Mouse (Mus musculus) limb, embryonic 13.5 days (tissue): ENCODE measurements around the gene Dclre1a. TPM values are rescaled to one million over a fixed set of nuclear protein-coding genes. Genes with fewer than 3 reads are reported as not detected.

Experiments used
- ATAC-seq: fragments of 200-750 bp; cut with Nextera tagmentation; 2 replicates; pipeline ENCODE4 v1.8.0; 2017; ENCODE audit warnings: low read depth, moderate number of reproducible peaks, moderate TSS enrichment; ENCODE audit not compliant: low FRiP score
- H3K27ac ChIP-seq: fragments of 300-500 bp; sonication (generic); 2 replicates; pipeline ENCODE4 v1.5.1; 2015; ENCODE audit warnings: inconsistent platforms, mild to moderate bottlenecking, moderate library complexity
- H3K27me3 ChIP-seq: fragments of 300-500 bp; sonication (generic); 2 replicates; pipeline ENCODE4 v1.6.1; 2015; ENCODE audit warnings: mild to moderate bottlenecking, inconsistent platforms
- H3K36me3 ChIP-seq: fragments of 300-500 bp; sonication (generic); 2 replicates; pipeline ENCODE4 v1.6.1; 2015; ENCODE audit warnings: inconsistent platforms, mild to moderate bottlenecking, moderate library complexity
- H3K4me1 ChIP-seq: fragments of 300-500 bp; sonication (generic); 2 replicates; pipeline ENCODE4 v1.6.1; 2015; ENCODE audit warnings: inconsistent platforms
- H3K4me2 ChIP-seq: fragments of 300-500 bp; sonication (generic); replicated peaks from 2 replicates; pipeline ENCODE4 v1.6.1; 2015; ENCODE audit warnings: inconsistent platforms, mild to moderate bottlenecking, moderate library complexity
- H3K4me3 ChIP-seq: fragments of 300-500 bp; sonication (generic); 2 replicates; pipeline ENCODE4 v1.5.1; 2015; ENCODE audit warnings: moderate library complexity, mild to moderate bottlenecking, inconsistent platforms
- H3K9ac ChIP-seq: fragments of 300-500 bp; sonication (generic); 2 replicates; pipeline ENCODE4 v1.6.1; 2015; ENCODE audit warnings: mild to moderate bottlenecking, inconsistent platforms
- H3K9me3 ChIP-seq: fragments of 300-500 bp; sonication (generic); 2 replicates; pipeline ENCODE4 v1.6.1; 2016; ENCODE audit warnings: inconsistent platforms
- WGBS: fragments of 180-500 bp; shearing (Covaris S2); methylation state at CpG from one replicate; pipeline ENCODE4 v1.1.7; 2015; 5-methylcytosine and 5-hydroxymethylcytosine counted together
- polyA plus RNA-seq: library from polyadenylated mRNA; unstranded; fragments of >200 nt; fragmentation: Nextera tagmentation; extraction: Ambion mirVana; gene quantifications from 2 replicates; pipeline ENCODE4 v1.2.1, GENCODE M21; 2015

The Dclre1a gene
- polyA plus RNA-seq, 1 experiment from 2014 or later, result 22.1 TPM

DNA sequence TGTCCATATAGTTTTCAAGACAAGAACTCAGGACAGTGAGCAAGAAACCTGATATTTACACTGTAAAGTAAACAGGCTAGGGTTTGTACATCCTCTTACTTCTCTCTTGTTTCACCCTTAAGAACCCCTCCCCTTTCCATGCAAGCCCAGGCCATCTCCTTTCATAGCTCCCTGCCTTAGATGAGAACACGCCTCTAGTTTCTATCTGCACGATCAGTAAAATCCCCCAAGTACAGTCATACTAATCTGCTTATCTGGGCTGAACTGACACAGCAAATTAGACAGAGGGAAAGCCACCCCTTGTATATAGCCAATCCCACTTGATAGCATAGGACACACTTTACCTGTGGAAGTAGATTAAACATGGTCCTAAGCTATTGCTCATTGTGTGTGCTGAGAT is 23.2 kb upstream of the Dclre1a start:
- H3K9ac ChIP-seq, result no peak overlapping the region
- no peak overlapping the region for H3K4me2 ChIP-seq
- ATAC-seq, result no peak
- H3K9me3 ChIP-seq, result no peaks in the 10 kb centered on the region
- H3K27me3 ChIP-seq, result no peaks in the 10 kb centered on the region
- peaks cover 30% of the 10 kb centered on the region for H3K36me3 ChIP-seq
- no peak overlapping the region for H3K27ac ChIP-seq
- 86% methylated on average over 2 of the region's 2 CpGs for WGBS
- H3K4me1 ChIP-seq, result no peaks in the 10 kb centered on the region
- no peak overlapping the region for H3K4me3 ChIP-seq

DNA sequence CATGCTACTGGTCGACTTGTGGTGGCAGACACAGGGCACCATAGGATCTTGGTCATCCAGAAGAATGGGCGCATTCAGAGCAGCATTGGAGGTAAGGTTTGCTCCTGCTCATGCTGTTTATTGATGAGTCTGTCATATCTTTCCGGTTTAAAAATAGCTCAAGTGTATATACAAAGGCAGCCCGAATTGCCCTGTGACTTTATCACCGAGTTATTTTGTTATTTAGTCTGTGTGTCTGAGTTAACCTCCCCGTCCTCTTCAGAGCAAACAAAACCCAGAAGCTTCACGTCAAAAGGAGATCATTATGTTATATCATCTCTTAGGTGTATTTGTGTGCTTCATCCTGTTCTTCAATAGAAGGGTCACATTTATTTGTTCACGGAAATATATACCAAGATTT is 22.8 kb upstream of the Dclre1a start:
- no peaks in the 10 kb centered on the region for H3K27me3 ChIP-seq
- no peak overlapping the region for H3K4me3 ChIP-seq
- H3K9me3 ChIP-seq, result no peaks in the 10 kb centered on the region
- 93% methylated on average over 8 of the region's 8 CpGs for WGBS
- no peak for ATAC-seq
- peaks cover 25% of the 10 kb centered on the region for H3K36me3 ChIP-seq
- H3K9ac ChIP-seq, result no peak overlapping the region
- no peak overlapping the region for H3K4me2 ChIP-seq
- no peaks in the 10 kb centered on the region for H3K4me1 ChIP-seq
- H3K27ac ChIP-seq, result no peak overlapping the region

DNA sequence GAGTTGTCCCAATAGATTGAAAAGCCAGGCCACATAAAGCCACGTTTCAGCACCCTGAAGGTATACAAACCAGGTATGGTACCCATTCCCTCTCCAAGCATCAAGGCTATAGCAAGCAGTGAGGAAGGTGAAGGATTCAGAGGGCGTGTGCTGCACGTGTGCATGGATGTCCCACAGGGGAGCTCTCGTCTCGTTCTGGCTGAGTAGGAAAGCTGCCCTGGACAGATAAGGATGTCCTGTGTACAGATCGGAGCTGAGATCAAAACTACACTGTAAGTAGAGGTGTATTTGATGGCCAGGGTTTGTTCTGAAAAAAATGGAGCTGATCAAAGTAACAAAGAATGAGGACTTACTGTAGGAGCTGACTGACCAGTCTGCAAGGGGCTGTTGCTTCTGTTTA is 18.9 kb upstream of the Dclre1a start:
- H3K4me3 ChIP-seq, result no peak overlapping the region
- H3K4me2 ChIP-seq, result no peak overlapping the region
- no peaks in the 10 kb centered on the region for H3K4me1 ChIP-seq
- H3K9me3 ChIP-seq, result no peaks in the 10 kb centered on the region
- no peak overlapping the region for H3K27ac ChIP-seq
- H3K36me3 ChIP-seq, result peaks cover 16% of the 10 kb centered on the region
- 81% methylated on average over 6 of the region's 6 CpGs for WGBS
- no peaks in the 10 kb centered on the region for H3K27me3 ChIP-seq
- no peak overlapping the region for H3K9ac ChIP-seq
- no peak for ATAC-seq

DNA sequence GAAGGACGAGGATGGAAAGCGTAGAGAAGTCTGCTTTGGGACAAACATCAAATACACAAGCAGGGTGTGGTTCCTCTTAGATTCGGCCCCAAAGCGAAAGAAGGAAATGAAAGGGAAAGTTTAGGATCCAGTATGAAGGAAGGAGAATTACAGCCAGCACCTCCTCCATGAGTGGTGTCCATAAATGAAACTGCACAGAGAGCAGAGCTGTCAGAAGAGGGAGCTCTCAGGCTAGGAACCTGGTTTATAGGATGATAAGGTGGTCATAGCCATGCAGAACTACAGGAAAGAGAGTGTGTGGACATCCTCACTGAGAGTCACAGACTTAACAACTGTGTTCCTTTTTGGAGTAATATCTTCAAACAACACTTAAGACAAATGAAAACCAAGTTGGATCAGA is 18.0 kb upstream of the Dclre1a start:
- Histone ChIP-seq H3K36me3 (peaks cover 14% of the 10 kb centered on the region), H3K4me1 (no peaks in the 10 kb centered on the region), H3K27me3 (no peaks in the 10 kb centered on the region), H3K27ac (no peak overlapping the region), H3K4me3 (no peak overlapping the region), H3K9me3 (no peaks in the 10 kb centered on the region), H3K9ac (no peak overlapping the region), H3K4me2 (no peak overlapping the region)
- 89% methylated on average over 4 of the region's 4 CpGs for WGBS
- ATAC-seq, result no peak

DNA sequence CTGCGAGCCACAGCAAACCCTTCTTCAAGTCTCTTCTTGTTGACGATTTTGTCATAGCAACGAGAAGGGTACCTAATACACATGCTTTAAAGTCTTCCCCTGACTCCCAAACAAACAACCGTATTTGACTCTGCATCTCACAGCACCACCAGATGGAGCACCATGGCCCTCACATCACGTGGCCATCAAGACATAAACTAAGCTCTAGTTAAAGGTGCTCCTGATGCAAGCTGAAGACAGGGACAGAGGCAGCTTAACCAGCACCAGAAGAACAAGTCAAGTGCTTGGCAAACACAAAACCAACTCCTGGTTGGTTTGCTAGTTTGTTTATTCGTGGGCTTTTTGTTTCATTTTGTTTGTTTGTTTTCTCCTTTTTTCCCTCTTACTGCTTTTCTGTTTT is 17.3 kb upstream of the Dclre1a start:
- Histone ChIP-seq H3K27me3 (no peaks in the 10 kb centered on the region), H3K9ac (no peak overlapping the region), H3K4me2 (no peak overlapping the region), H3K4me3 (no peak overlapping the region), H3K9me3 (no peaks in the 10 kb centered on the region), H3K4me1 (no peaks in the 10 kb centered on the region), H3K36me3 (peaks cover 8% of the 10 kb centered on the region), H3K27ac (no peak overlapping the region)
- no peak for ATAC-seq
- 61% methylated on average over 6 of the region's 6 CpGs for WGBS

DNA sequence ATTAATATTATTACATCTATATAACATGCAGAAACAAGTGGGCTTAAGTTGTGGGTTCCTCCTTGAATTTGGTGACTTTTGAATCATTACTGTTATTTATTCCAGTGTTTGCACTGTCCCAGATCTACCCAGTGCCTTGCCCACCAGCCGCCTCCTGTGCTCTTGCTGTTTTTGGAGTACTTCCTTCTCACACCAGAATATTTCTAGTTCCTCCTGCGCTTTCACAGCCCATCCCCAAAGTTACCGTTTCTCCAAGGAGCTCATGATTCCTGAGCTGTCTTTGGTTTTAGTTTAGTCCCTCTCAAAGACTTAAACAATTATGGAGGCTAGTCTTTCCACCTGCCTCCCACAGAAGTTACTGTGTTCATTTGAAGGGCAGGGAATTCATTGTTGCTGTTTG is 15.4 kb upstream of the Dclre1a start:
- Histone ChIP-seq H3K4me3 (no peak overlapping the region), H3K36me3 (peaks cover 16% of the 10 kb centered on the region), H3K4me2 (no peak overlapping the region), H3K9ac (no peak overlapping the region), H3K9me3 (no peaks in the 10 kb centered on the region), H3K27me3 (no peaks in the 10 kb centered on the region), H3K4me1 (no peaks in the 10 kb centered on the region), H3K27ac (no peak overlapping the region)
- ATAC-seq, result no peak
- WGBS, result 91% methylated on average over 3 of the region's 3 CpGs

DNA sequence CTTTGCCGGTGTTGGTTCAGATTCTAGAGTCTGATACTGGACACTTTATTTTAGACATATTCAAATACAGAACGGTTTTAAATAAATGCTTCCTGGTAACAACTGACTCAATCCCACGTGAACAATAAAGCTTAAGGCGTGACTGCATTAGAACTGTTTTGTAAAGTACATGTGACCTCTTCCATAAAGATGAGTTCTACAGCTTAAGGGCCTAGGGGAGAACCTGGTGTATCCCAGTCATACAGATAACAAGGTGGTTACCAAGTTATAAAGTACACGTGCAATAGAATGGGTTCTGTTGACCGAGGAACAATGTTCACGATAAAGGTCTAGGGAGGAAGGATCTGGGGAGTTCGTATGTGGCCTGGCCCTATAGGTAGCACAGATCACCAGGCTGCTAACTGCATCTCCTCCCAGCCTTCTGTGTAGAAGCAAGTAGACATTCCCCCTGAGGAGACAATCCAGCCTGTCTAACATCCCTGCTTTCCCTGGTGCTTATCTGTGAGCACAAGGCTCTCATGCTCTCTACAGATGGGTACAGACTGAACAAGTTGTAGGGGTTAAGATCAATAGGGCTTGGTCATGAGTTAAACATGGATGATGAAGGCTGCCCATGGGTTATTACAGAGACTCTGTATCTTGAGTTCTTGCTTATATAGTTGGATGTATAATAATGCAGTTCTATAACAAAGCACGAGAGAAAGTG is 14.6 kb upstream of the Dclre1a start:
- Histone ChIP-seq H3K4me1 (no peaks in the 10 kb centered on the region), H3K27me3 (no peaks in the 10 kb centered on the region), H3K9me3 (no peaks in the 10 kb centered on the region), H3K4me2 (no peak overlapping the region), H3K27ac (no peak overlapping the region), H3K4me3 (no peak overlapping the region), H3K9ac (no peak overlapping the region), H3K36me3 (peaks cover 22% of the 10 kb centered on the region)
- no peak for ATAC-seq
- WGBS, result 94% methylated on average over 9 of the region's 9 CpGs

DNA sequence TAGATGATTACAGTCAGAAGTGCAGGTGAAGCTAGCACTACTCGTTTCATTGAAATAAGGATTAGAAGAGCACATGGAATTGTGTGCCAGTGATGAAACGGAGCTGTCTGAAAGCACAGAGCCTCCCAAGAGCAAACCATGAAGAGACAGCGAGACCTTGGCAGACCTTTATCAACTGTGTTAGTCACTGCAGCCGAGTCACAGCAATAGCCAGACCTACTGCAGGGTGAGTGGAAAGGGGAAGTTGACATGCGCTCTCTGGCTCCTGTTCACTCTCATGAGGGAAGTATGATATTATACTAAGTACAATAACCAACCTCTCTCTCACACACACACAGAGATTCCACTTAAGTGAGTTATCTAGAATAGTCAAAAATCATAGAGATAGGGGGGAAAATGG is 8.0 kb upstream of the Dclre1a start:
- peaks cover 55% of the 10 kb centered on the region for H3K36me3 ChIP-seq
- ATAC-seq, result no peak
- 88% methylated on average over 5 of the region's 5 CpGs for WGBS

DNA sequence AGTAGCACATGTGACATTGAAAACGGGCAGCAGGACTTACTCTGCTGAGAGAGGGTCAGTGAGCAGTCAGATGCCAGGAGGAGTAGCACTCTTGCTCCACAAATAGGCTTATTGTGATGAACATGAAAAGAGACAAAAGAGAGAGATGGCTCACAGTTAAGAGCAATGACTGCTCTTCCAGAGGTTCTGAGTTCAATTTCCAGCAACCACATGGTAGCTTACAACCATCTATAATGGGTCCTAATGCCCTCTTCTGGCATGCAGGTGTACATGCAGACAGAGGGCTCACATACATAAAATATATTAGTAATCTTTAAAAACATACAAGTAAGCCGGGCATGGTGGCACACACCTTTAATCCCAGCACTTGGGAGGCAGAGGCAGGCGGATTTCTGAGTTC is 5.2 kb upstream of the Dclre1a start:
- no peaks in the 10 kb centered on the region for H3K9me3 ChIP-seq
- no peaks in the 10 kb centered on the region for H3K27me3 ChIP-seq
- no peak overlapping the region for H3K4me2 ChIP-seq
- H3K4me1 ChIP-seq, result peaks cover 20% of the 10 kb centered on the region
- no peak overlapping the region for H3K9ac ChIP-seq
- no peak overlapping the region for H3K27ac ChIP-seq
- 94% methylated on average over 3 of the region's 3 CpGs for WGBS
- no peak for ATAC-seq
- H3K4me3 ChIP-seq, result no peak overlapping the region
- H3K36me3 ChIP-seq, result peaks cover 43% of the 10 kb centered on the region

More for the DNA sequence above, 8.0 kb upstream of the Dclre1a start:
- Histone ChIP-seq H3K27me3 (no peaks in the 10 kb centered on the region), H3K4me1 (peaks cover 8% of the 10 kb centered on the region), H3K9me3 (no peaks in the 10 kb centered on the region), H3K9ac (no peak overlapping the region), H3K27ac (no peak overlapping the region), H3K4me2 (no peak overlapping the region), H3K4me3 (no peak overlapping the region)

DNA sequence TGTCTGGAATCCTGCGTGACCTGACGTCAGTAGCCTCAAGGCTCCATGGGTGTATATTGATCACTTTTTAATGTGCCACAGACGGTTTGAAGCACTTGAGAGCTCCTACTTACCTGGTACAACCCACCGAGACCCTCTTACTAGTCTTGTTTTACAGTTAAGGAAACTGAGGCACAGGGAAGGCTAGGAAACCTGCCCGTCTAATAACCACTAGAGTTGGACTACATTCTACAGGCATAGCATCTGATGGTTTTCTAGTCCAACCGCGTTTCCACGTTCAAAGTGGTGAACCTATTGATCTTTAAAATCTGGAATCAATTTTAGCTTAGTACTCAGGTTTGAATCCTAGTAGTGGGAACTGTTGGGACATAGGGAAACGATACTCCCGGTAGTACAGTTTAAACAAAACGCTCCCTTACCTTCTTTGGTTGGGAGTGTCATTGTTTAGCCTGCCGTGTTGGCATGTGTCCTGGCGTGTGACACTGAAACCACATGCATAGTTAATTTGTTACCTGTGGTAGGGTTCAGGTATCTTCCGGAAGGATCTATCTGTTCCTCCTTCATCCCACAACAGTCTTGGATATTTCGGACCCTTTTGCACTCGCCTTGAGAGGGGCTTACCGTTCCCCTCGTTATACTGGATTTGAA is 1.1 kb upstream of the Dclre1a start:
- Histone ChIP-seq H3K4me1 (peaks cover 21% of the 10 kb centered on the region), H3K9me3 (no peaks in the 10 kb centered on the region), H3K36me3 (peaks cover 34% of the 10 kb centered on the region), H3K4me3 (peak overlapping the region; percentile 80), H3K27me3 (no peaks in the 10 kb centered on the region), H3K9ac (peak overlapping the region; percentile 95), H3K27ac (peak overlapping the region; percentile 97), H3K4me2 (peak overlapping the region; percentile 70)
- no peak for ATAC-seq
- WGBS, result 19% methylated on average over 18 of the region's 18 CpGs

DNA sequence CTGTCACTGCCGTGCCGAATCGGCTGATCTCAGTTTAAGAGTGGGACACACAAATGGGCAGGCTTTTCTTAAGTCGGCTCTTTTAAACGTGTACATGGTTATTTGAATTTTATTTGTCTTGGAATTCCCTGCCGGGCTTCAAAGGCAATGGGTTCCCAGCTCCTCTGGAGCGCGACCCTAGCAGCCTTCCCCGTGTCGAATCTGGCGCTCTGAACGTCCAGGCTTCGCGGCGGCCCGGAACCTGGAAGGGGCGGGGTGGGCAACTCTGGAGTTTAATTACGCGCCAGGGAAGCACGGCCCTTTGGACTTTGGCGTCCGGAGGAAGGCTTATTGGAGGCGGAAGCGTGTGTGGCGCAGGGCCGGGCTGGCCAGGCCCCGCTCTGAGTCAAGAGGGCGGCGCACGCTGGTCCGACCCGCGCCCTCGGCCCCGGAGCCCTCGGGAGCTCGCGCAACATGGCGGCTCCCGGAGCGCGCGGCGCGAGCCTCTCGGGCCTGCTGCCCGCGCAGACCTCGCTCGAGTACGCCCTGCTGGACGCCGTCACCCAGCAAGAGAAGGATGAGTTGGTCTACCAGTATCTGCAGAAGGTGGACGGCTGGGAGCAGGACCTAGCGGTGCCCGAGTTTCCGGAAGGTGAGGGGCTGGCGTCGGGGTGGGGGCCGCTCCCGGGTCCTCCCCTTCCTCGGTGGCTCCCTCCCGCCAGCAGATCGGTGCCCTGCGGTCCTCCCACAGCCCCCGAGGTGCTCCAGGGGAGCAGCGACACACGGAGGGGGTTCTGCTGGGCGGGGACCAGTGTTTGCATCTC is 409 bp upstream of the Dclre1a start, which contains the start of gene Nhlrc2:
Nhlrc2 (plus strand) TSS at position 32 of the 803 bp plus-strand sequence.
- peak within 1 kb of the TSS; percentile 80 for H3K4me3 ChIP-seq
- peaks cover 33% of the 10 kb centered on the region for H3K36me3 ChIP-seq
- H3K4me2 ChIP-seq, result peak within 1 kb of the TSS; percentile 70
- no peaks in the 10 kb centered on the region for H3K27me3 ChIP-seq
- peak; percentile 84 for ATAC-seq
- WGBS, result under 1% methylated on average over 69 of the region's 69 CpGs
- H3K27ac ChIP-seq, result peak within 1 kb of the TSS; percentile 97
- peaks cover 21% of the 10 kb centered on the region for H3K4me1 ChIP-seq
- no peaks in the 10 kb centered on the region for H3K9me3 ChIP-seq
- peak within 1 kb of the TSS; percentile 95 for H3K9ac ChIP-seq

DNA sequence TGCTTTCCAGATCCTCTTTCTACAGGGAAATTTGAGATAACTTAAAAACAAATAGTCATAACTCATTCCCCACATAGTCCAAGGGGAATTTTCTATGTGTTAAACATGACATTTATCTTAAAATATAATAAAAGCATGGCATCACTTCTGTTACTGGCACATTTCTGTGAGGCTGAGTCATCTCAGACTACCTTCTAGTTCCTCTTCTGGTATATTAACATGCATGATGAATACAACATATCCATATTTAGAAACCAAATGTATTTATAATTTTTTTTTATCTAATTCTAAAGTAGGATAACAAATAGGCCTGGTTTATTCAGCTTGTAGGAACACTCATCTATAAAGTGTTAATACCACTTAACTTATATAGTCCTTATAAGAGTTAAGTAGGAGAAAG is 2.0 kb downstream of the Dclre1a start:
- peaks cover 27% of the 10 kb centered on the region for H3K36me3 ChIP-seq
- H3K4me1 ChIP-seq, result peaks cover 21% of the 10 kb centered on the region
- no peak overlapping the region for H3K9ac ChIP-seq
- no peak overlapping the region for H3K4me3 ChIP-seq
- H3K27ac ChIP-seq, result no peak overlapping the region
- no peaks in the 10 kb centered on the region for H3K27me3 ChIP-seq
- H3K9me3 ChIP-seq, result no peaks in the 10 kb centered on the region
- H3K4me2 ChIP-seq, result no peak overlapping the region
- ATAC-seq, result no peak
